In genomic region chr7:99312671-99313143, GRCm38 (mm10) we compare ENCODE assay signal across 11 mouse cellular contexts. TPM values are rescaled to one million over a fixed set of nuclear protein-coding genes. Genes with fewer than 3 reads are reported as not detected.
DNase-seq lines count a peak whose midpoint lies in the region; ATAC-seq and TF ChIP-seq lines count a peak whose summit lies in the region.
"Had no signal": no experiment of that assay in that cellular context is flagged by ENCODE, and none has a peak within 500 bp of the region (broad histone marks: within the 10 kb centered on the region; RNA-seq: fewer than 3 reads in every experiment).

No protein-coding gene starts in this region.

- no peaks in the 10 kb centered on the region for H3K9me3 ChIP-seq in kidney, embryonic 14.5 days (ENCODE audit: control insufficient read depth, low read length)
- H3K9me3 ChIP-seq in forebrain, embryonic 13.5 days (replicated peaks): no peaks in the 10 kb centered on the region
- no peaks in the 10 kb centered on the region for H3K9me3 ChIP-seq in limb, embryonic 13.5 days
- H3K9me3 ChIP-seq in neural tube, embryonic 13.5 days: no peaks in the 10 kb centered on the region
- H3K9me3 ChIP-seq in liver, postnatal 0 days (ENCODE audit: low read length): no peaks in the 10 kb centered on the region

- H3K4me1 ChIP-seq in kidney, embryonic 14.5 days (ENCODE audit: control insufficient read depth, insufficient read depth, low read length): 0 out of 2 replicates have a peak, but pooled peaks cover 7% of the 10 kb centered on the region
- peaks cover 38% of the 10 kb centered on the region for H3K4me1 ChIP-seq in forebrain, embryonic 13.5 days
- H3K4me1 ChIP-seq in limb, embryonic 13.5 days: peaks cover 30% of the 10 kb centered on the region
- H3K4me1 ChIP-seq in neural tube, embryonic 13.5 days (replicated peaks): peaks cover 83% of the 10 kb centered on the region
- peaks cover 20% of the 10 kb centered on the region for H3K4me1 ChIP-seq in liver, postnatal 0 days (ENCODE audit: insufficient read depth)

- H3K4me3 ChIP-seq in kidney, embryonic 14.5 days (ENCODE audit: low read length): no peak overlapping the region
- H3K4me3 ChIP-seq in forebrain, embryonic 13.5 days: no peak overlapping the region
- no peak overlapping the region for H3K4me3 ChIP-seq in limb, embryonic 13.5 days
- H3K4me3 ChIP-seq in neural tube, embryonic 13.5 days: no peak overlapping the region
- no peak overlapping the region for H3K4me3 ChIP-seq in liver, postnatal 0 days (ENCODE audit: low read depth, low read length)

- no peaks in the 10 kb centered on the region for H3K36me3 ChIP-seq in kidney, embryonic 14.5 days (ENCODE audit: control insufficient read depth, insufficient read depth, low read length)
- H3K36me3 ChIP-seq in forebrain, embryonic 13.5 days (ENCODE audit: poor library complexity, severe bottlenecking): peaks cover 24% of the 10 kb centered on the region
- no peaks in the 10 kb centered on the region for H3K36me3 ChIP-seq in limb, embryonic 13.5 days
- H3K36me3 ChIP-seq in neural tube, embryonic 13.5 days: peaks cover 22% of the 10 kb centered on the region
- no peaks in the 10 kb centered on the region for H3K36me3 ChIP-seq in liver, postnatal 0 days (replicated peaks; ENCODE audit: insufficient read depth, low read length)

- H3K9ac ChIP-seq in kidney, embryonic 14.5 days (ENCODE audit: low read depth, low read length): no peak overlapping the region
- peak overlapping the region; percentile 41 for H3K9ac ChIP-seq in forebrain, embryonic 13.5 days
- 0 out of 2 replicates have a peak overlapping the region, but pooled peaks have one; percentile 9 for H3K9ac ChIP-seq in limb, embryonic 13.5 days
- H3K9ac ChIP-seq in neural tube, embryonic 13.5 days: peak overlapping the region; percentile 61
- H3K9ac ChIP-seq in liver, postnatal 0 days (replicated peaks): no peak overlapping the region

- WGBS in kidney, embryonic 14.5 days: 43% methylated on average over 8 of the region's 8 CpGs
- 17% methylated on average over 8 of the region's 8 CpGs for WGBS in forebrain, embryonic 13.5 days
- WGBS in limb, embryonic 13.5 days: 33% methylated on average over 8 of the region's 8 CpGs
- WGBS in neural tube, embryonic 13.5 days: 16% methylated on average over 8 of the region's 8 CpGs
- 52% methylated on average over 8 of the region's 8 CpGs for WGBS in liver, postnatal 0 days (ENCODE audit: insufficient replicate concordance)

- 0 out of 2 replicates have a peak, but pooled peaks have one; percentile 41 for ATAC-seq in kidney, embryonic 14.5 days (ENCODE audit: low FRiP score, low TSS enrichment)
- peak; percentile 88 for ATAC-seq in forebrain, embryonic 13.5 days
- ATAC-seq in limb, embryonic 13.5 days (ENCODE audit: low FRiP score, low read depth): peak; percentile 65
- peak; percentile 68 for ATAC-seq in neural tube, embryonic 13.5 days (ENCODE audit: low read depth)
- ATAC-seq in liver, postnatal 0 days: no peak

- no peak for TF ChIP-seq EP300 in liver, postnatal 0 days (IDR thresholded peaks at IDR 0.05; ENCODE audit: low read depth)

- no peak overlapping the region for H3K4me2 ChIP-seq in kidney, embryonic 14.5 days (replicated peaks; ENCODE audit: low read depth, low read length)
- peak overlapping the region; percentile 26; the same call in 1 of the 2 replicates for H3K4me2 ChIP-seq in forebrain, embryonic 13.5 days
- no peak overlapping the region for H3K4me2 ChIP-seq in limb, embryonic 13.5 days (replicated peaks)
- H3K4me2 ChIP-seq in neural tube, embryonic 13.5 days: peak overlapping the region; percentile 34
- no peak overlapping the region for H3K4me2 ChIP-seq in liver, postnatal 0 days (ENCODE audit: low read depth, low read length)
- H3K4me2 ChIP-seq: liver, embryonic 11.5 days had no signal

- TF ChIP-seq CTCF in liver, postnatal 0 days (IDR thresholded peaks at IDR 0.05; ENCODE audit: low read depth): no peak

- DNase-seq in kidney, postnatal 4 days: no peak
- no peak for DNase-seq in heart, postnatal 4 days
- no peak for DNase-seq in layer of hippocampus, postnatal 25 days (ENCODE audit: extremely low spot score in 1 of 2, low spot score in 1 of 2)
- DNase-seq in liver, postnatal 0 days: no peak
- DNase-seq: gastrocnemius, postnatal 36 days; kidney, adult 9 months had no signal

- H3K27ac ChIP-seq in kidney, embryonic 14.5 days (ENCODE audit: low read depth, low read length): no peak overlapping the region
- peak overlapping the region; percentile 93 for H3K27ac ChIP-seq in forebrain, embryonic 13.5 days
- H3K27ac ChIP-seq in limb, embryonic 13.5 days: peak overlapping the region; percentile 65; the same call in 1 of the 2 replicates
- peak overlapping the region; percentile 91 for H3K27ac ChIP-seq in neural tube, embryonic 13.5 days (replicated peaks)
- H3K27ac ChIP-seq in liver, postnatal 0 days (ENCODE audit: low read depth): no peak overlapping the region

- H3K27me3 ChIP-seq in kidney, embryonic 14.5 days (ENCODE audit: control insufficient read depth, insufficient read depth, low read length): no peaks in the 10 kb centered on the region
- no peaks in the 10 kb centered on the region for H3K27me3 ChIP-seq in forebrain, embryonic 13.5 days
- H3K27me3 ChIP-seq in limb, embryonic 13.5 days: no peaks in the 10 kb centered on the region
- H3K27me3 ChIP-seq in neural tube, embryonic 13.5 days: no peaks in the 10 kb centered on the region
- no peaks in the 10 kb centered on the region for H3K27me3 ChIP-seq in liver, postnatal 0 days (ENCODE audit: insufficient read depth, low read length)

RNA-seq across cellular contexts. Expression of gene Serpinh1, which starts 40.3 kb away (rescaled TPM):
- polyA plus RNA-seq in kidney, embryonic 14.5 days (2014; fragmentation: Nextera tagmentation; extraction: Ambion mirVana): 459 and 599 TPM in 2 replicates
- polyA plus RNA-seq in forebrain, embryonic 13.5 days (2015; fragmentation: Nextera tagmentation; extraction: Ambion mirVana): 261 and 291 TPM in 2 replicates
- 1,782 and 1,939 TPM in 2 replicates for polyA plus RNA-seq in limb, embryonic 13.5 days (2015; fragmentation: Nextera tagmentation; extraction: Ambion mirVana)
- 462 and 484 TPM in 2 replicates for polyA plus RNA-seq in neural tube, embryonic 13.5 days (2015; fragmentation: Nextera tagmentation; extraction: Ambion mirVana)
- total RNA-seq in heart, postnatal 4 days (2021): 100 to 1,000 TPM; 557 to 601 TPM
- 10 to 100 TPM; 29.1 to 30.3 TPM for total RNA-seq in layer of hippocampus, postnatal 25 days (2021)
- polyA plus RNA-seq in liver, postnatal 0 days (2015; fragmentation: Nextera tagmentation; extraction: Ambion mirVana): 24.0 and 29.6 TPM in 2 replicates

RNA-seq across cellular contexts. Expression of gene Map6, which starts 45.5 kb away (rescaled TPM):
- polyA plus RNA-seq in kidney, embryonic 14.5 days (2014; fragmentation: Nextera tagmentation; extraction: Ambion mirVana): 1.1 and 1.2 TPM in 2 replicates
- polyA plus RNA-seq in forebrain, embryonic 13.5 days (2015; fragmentation: Nextera tagmentation; extraction: Ambion mirVana): 46.9 and 51.3 TPM in 2 replicates
- 4.4 TPM in 2 replicates for polyA plus RNA-seq in limb, embryonic 13.5 days (2015; fragmentation: Nextera tagmentation; extraction: Ambion mirVana)
- polyA plus RNA-seq in neural tube, embryonic 13.5 days (2015; fragmentation: Nextera tagmentation; extraction: Ambion mirVana): 105 and 111 TPM in 2 replicates
- 1 to 10 TPM; 4.6 to 4.8 TPM for total RNA-seq in heart, postnatal 4 days (2021)
- 100 to 1,000 TPM; 102 to 107 TPM for total RNA-seq in layer of hippocampus, postnatal 25 days (2021)
- 0.06 TPM in 2 replicates for polyA plus RNA-seq in liver, postnatal 0 days (2015; fragmentation: Nextera tagmentation; extraction: Ambion mirVana)

Comparison
In these comparisons a context has a peak if more than half of its experiments do, and no peak if none do; other contexts are left out.
1. H3K27ac ChIP-seq: peak in forebrain, embryonic 13.5 days (single experiment), limb, embryonic 13.5 days (single experiment) and neural tube, embryonic 13.5 days (single experiment); none in kidney, embryonic 14.5 days (single experiment) and liver, postnatal 0 days (single experiment).
2. H3K4me2 ChIP-seq: peak in forebrain, embryonic 13.5 days (single experiment) and neural tube, embryonic 13.5 days (single experiment); none in kidney, embryonic 14.5 days (single experiment), limb, embryonic 13.5 days (single experiment) and liver, postnatal 0 days (single experiment).
3. H3K9ac ChIP-seq: peak in forebrain, embryonic 13.5 days (single experiment), limb, embryonic 13.5 days (single experiment) and neural tube, embryonic 13.5 days (single experiment); none in kidney, embryonic 14.5 days (single experiment) and liver, postnatal 0 days (single experiment).